Mouse (Mus musculus): ENCODE data around the gene Lrrc8c.
"Not testable (repeated sequence)": the region's sequence is repeated elsewhere in the genome, so short reads cannot be mapped to it uniquely, and the experiment has no call there.

Gene Lrrc8c

GRCm38 (mm10) chr5:105605736-105606135 is 86.5 kb downstream of the Lrrc8c start:
- no peak for DNase-seq

- DNase-seq, result peak; percentile 69
Observed at GRCm38 (mm10) chr5:105609683-105610082, 90.5 kb downstream of the Lrrc8c start.

GRCm38 (mm10) chr5:105613002-105613401 is 93.8 kb downstream of the Lrrc8c start:
- DNase-seq, result no peak

GRCm38 (mm10) chr5:105614000-105614399 is 94.8 kb downstream of the Lrrc8c start:
- DNase-seq, result no peak

GRCm38 (mm10) chr5:105614682-105615434 is 95.7 kb downstream of the Lrrc8c start:
- DNase-seq, result peak; percentile 39

- DNase-seq, result no peak
Observed at GRCm38 (mm10) chr5:105615871-105616454, 96.8 kb downstream of the Lrrc8c start.

- DNase-seq, result no peak
Observed at GRCm38 (mm10) chr5:105616538-105616937, 97.3 kb downstream of the Lrrc8c start.

GRCm38 (mm10) chr5:105618510-105618909 is 99.3 kb downstream of the Lrrc8c start:
- DNase-seq, result no peak

GRCm38 (mm10) chr5:105619666-105620065 is 100.5 kb downstream of the Lrrc8c start:
- no peak for DNase-seq

GRCm38 (mm10) chr5:105620505-105621116 is 101.4 kb downstream of the Lrrc8c start:
- peak; percentile 67 for DNase-seq

- DNase-seq, result no peak
Observed at GRCm38 (mm10) chr5:105623074-105623713, 104.0 kb downstream of the Lrrc8c start.

- no peak for DNase-seq
Observed at GRCm38 (mm10) chr5:105624257-105624656, 105.1 kb downstream of the Lrrc8c start.

GRCm38 (mm10) chr5:105625504-105626150 is 106.4 kb downstream of the Lrrc8c start:
- no peak for DNase-seq

- no peak for DNase-seq
Observed at GRCm38 (mm10) chr5:105626355-105626754, 107.2 kb downstream of the Lrrc8c start.

- DNase-seq, result no peak
Observed at GRCm38 (mm10) chr5:105627093-105627492, 107.9 kb downstream of the Lrrc8c start.

- DNase-seq, result no peak
Observed at GRCm38 (mm10) chr5:105629955-105630354, 110.8 kb downstream of the Lrrc8c start.

GRCm38 (mm10) chr5:105632066-105632465 is 112.9 kb downstream of the Lrrc8c start:
- no peak for DNase-seq

GRCm38 (mm10) chr5:105635576-105635975 is 116.4 kb downstream of the Lrrc8c start:
- DNase-seq, result no peak

GRCm38 (mm10) chr5:105636484-105637191 is 117.5 kb downstream of the Lrrc8c start:
- no peak for DNase-seq

GRCm38 (mm10) chr5:105638266-105638665 is 119.1 kb downstream of the Lrrc8c start:
- not testable (repeated sequence) for DNase-seq

GRCm38 (mm10) chr5:105638916-105639315 is 119.7 kb downstream of the Lrrc8c start:
- DNase-seq, result no peak

GRCm38 (mm10) chr5:105639363-105639762 is 120.2 kb downstream of the Lrrc8c start:
- no peak for DNase-seq
